Mouse (Mus musculus): ENCODE measurements at regions not wholly inside any gene's neighbourhood (a gene's known extent, or its start where the extent isn't known, plus 50 kb on each side); places are given as distances from the start of the nearest gene placed in this dataset.

- H3K27ac ChIP-seq (ENCODE audit: low read length), result no peak overlapping the region
- no peaks in the 10 kb centered on the region for H3K27me3 ChIP-seq (ENCODE audit: control insufficient read depth, insufficient read depth, low read depth, low read length)
- H3K9me3 ChIP-seq (replicated peaks; ENCODE audit: control insufficient read depth, low read length), result no peaks in the 10 kb centered on the region
- H3K4me1 ChIP-seq (ENCODE audit: control insufficient read depth, low read depth, low read length), result no peaks in the 10 kb centered on the region
- H3K4me3 ChIP-seq (ENCODE audit: low read depth, low read length), result no peak overlapping the region
- no peaks in the 10 kb centered on the region for H3K36me3 ChIP-seq (ENCODE audit: control insufficient read depth, insufficient read depth)
- WGBS (ENCODE audit: insufficient replicate concordance), result 39% methylated on average over 3 of the region's 3 CpGs
- no peak overlapping the region for H3K9ac ChIP-seq (ENCODE audit: low read depth, low read length)
- no peak overlapping the region for H3K4me2 ChIP-seq (ENCODE audit: low read depth, low read length)
- ATAC-seq (ENCODE audit: low read depth), result no peak
Measured at GRCm38 (mm10) chr12:106992421-106992820, 496.0 kb upstream of the 3110018I06Rik start.

- ATAC-seq (ENCODE audit: low read depth), result no peak
- H3K9me3 ChIP-seq (replicated peaks; ENCODE audit: control insufficient read depth, low read length), result no peaks in the 10 kb centered on the region
- H3K36me3 ChIP-seq (ENCODE audit: control insufficient read depth, insufficient read depth), result no peaks in the 10 kb centered on the region
- H3K4me3 ChIP-seq (ENCODE audit: low read depth, low read length), result no peak overlapping the region
- H3K4me2 ChIP-seq (ENCODE audit: low read depth, low read length), result no peak overlapping the region
- no peak overlapping the region for H3K9ac ChIP-seq (ENCODE audit: low read depth, low read length)
- WGBS (ENCODE audit: insufficient replicate concordance), result 68% methylated on average over 4 of the region's 4 CpGs
- H3K27ac ChIP-seq (ENCODE audit: low read length), result no peak overlapping the region
- no peaks in the 10 kb centered on the region for H3K27me3 ChIP-seq (ENCODE audit: control insufficient read depth, insufficient read depth, low read depth, low read length)
- no peaks in the 10 kb centered on the region for H3K4me1 ChIP-seq (ENCODE audit: control insufficient read depth, low read depth, low read length)
Measured at GRCm38 (mm10) chr12:106993011-106993410, 495.4 kb upstream of the 3110018I06Rik start.

- 53% methylated on average over 20 of the region's 20 CpGs for WGBS (ENCODE audit: insufficient replicate concordance)
- Histone ChIP-seq H3K36me3 (ENCODE audit: control insufficient read depth, insufficient read depth) (no peaks in the 10 kb centered on the region), H3K27me3 (ENCODE audit: control insufficient read depth, insufficient read depth, low read depth, low read length) (no peaks in the 10 kb centered on the region), H3K4me3 (ENCODE audit: low read depth, low read length) (no peak overlapping the region), H3K4me1 (ENCODE audit: control insufficient read depth, low read depth, low read length) (no peaks in the 10 kb centered on the region), H3K4me2 (ENCODE audit: low read depth, low read length) (no peak overlapping the region), H3K9ac (ENCODE audit: low read depth, low read length) (no peak overlapping the region), H3K27ac (ENCODE audit: low read length) (no peak overlapping the region), H3K9me3 (replicated peaks; ENCODE audit: control insufficient read depth, low read length) (no peaks in the 10 kb centered on the region)
- no peak for ATAC-seq (ENCODE audit: low read depth)
Measured at GRCm38 (mm10) chr12:107010995-107011786, 477.2 kb upstream of the 3110018I06Rik start.

GRCm38 (mm10) chr12:107016801-107017200, 471.6 kb upstream of the 3110018I06Rik start:
- no peaks in the 10 kb centered on the region for H3K9me3 ChIP-seq (replicated peaks; ENCODE audit: control insufficient read depth, low read length)
- H3K4me1 ChIP-seq (ENCODE audit: control insufficient read depth, low read depth, low read length), result no peaks in the 10 kb centered on the region
- H3K36me3 ChIP-seq (ENCODE audit: control insufficient read depth, insufficient read depth), result no peaks in the 10 kb centered on the region
- no peak overlapping the region for H3K4me3 ChIP-seq (ENCODE audit: low read depth, low read length)
- H3K27me3 ChIP-seq (ENCODE audit: control insufficient read depth, insufficient read depth, low read depth, low read length), result no peaks in the 10 kb centered on the region
- H3K4me2 ChIP-seq (ENCODE audit: low read depth, low read length), result no peak overlapping the region
- WGBS (ENCODE audit: insufficient replicate concordance), result 49% methylated on average over 2 of the region's 2 CpGs
- ATAC-seq (ENCODE audit: low read depth), result no peak
- H3K9ac ChIP-seq (ENCODE audit: low read depth, low read length), result no peak overlapping the region
- H3K27ac ChIP-seq (ENCODE audit: low read length), result no peak overlapping the region

- WGBS (ENCODE audit: insufficient replicate concordance), result 32% methylated on average over 1 of the region's 1 CpGs
- H3K4me2 ChIP-seq (ENCODE audit: low read depth, low read length), result no peak overlapping the region
Measured at GRCm38 (mm10) chr12:107021806-107022205, 466.6 kb upstream of the 3110018I06Rik start.

GRCm38 (mm10) chr12:107026821-107027220, 461.6 kb upstream of the 3110018I06Rik start:
- Histone ChIP-seq H3K27me3 (ENCODE audit: control insufficient read depth, insufficient read depth, low read depth, low read length) (no peaks in the 10 kb centered on the region), H3K9ac (ENCODE audit: low read depth, low read length) (no peak overlapping the region), H3K36me3 (ENCODE audit: control insufficient read depth, insufficient read depth) (no peaks in the 10 kb centered on the region), H3K9me3 (replicated peaks; ENCODE audit: control insufficient read depth, low read length) (no peaks in the 10 kb centered on the region), H3K4me2 (ENCODE audit: low read depth, low read length) (no peak overlapping the region), H3K4me3 (ENCODE audit: low read depth, low read length) (no peak overlapping the region), H3K27ac (ENCODE audit: low read length) (no peak overlapping the region), H3K4me1 (ENCODE audit: control insufficient read depth, low read depth, low read length) (no peaks in the 10 kb centered on the region)
- ATAC-seq (ENCODE audit: low read depth), result no peak
- WGBS (ENCODE audit: insufficient replicate concordance), result 58% methylated on average over 5 of the region's 5 CpGs

More at GRCm38 (mm10) chr12:107021806-107022205, 466.6 kb upstream of the 3110018I06Rik start:
- Histone ChIP-seq H3K9me3 (replicated peaks; ENCODE audit: control insufficient read depth, low read length) (no peaks in the 10 kb centered on the region), H3K27me3 (ENCODE audit: control insufficient read depth, insufficient read depth, low read depth, low read length) (no peaks in the 10 kb centered on the region), H3K4me3 (ENCODE audit: low read depth, low read length) (no peak overlapping the region), H3K4me1 (ENCODE audit: control insufficient read depth, low read depth, low read length) (no peaks in the 10 kb centered on the region), H3K9ac (ENCODE audit: low read depth, low read length) (no peak overlapping the region), H3K36me3 (ENCODE audit: control insufficient read depth, insufficient read depth) (no peaks in the 10 kb centered on the region), H3K27ac (ENCODE audit: low read length) (no peak overlapping the region)
- ATAC-seq (ENCODE audit: low read depth), result no peak

GRCm38 (mm10) chr12:107027842-107028549, 460.4 kb upstream of the 3110018I06Rik start:
- ATAC-seq (ENCODE audit: low read depth), result no peak
- Histone ChIP-seq H3K27ac (ENCODE audit: low read length) (no peak overlapping the region), H3K27me3 (ENCODE audit: control insufficient read depth, insufficient read depth, low read depth, low read length) (no peaks in the 10 kb centered on the region), H3K9me3 (replicated peaks; ENCODE audit: control insufficient read depth, low read length) (no peaks in the 10 kb centered on the region), H3K4me3 (ENCODE audit: low read depth, low read length) (no peak overlapping the region), H3K9ac (ENCODE audit: low read depth, low read length) (no peak overlapping the region), H3K4me1 (ENCODE audit: control insufficient read depth, low read depth, low read length) (no peaks in the 10 kb centered on the region), H3K36me3 (ENCODE audit: control insufficient read depth, insufficient read depth) (no peaks in the 10 kb centered on the region), H3K4me2 (ENCODE audit: low read depth, low read length) (no peak overlapping the region)
- WGBS (ENCODE audit: insufficient replicate concordance), result 40% methylated on average over 23 of the region's 23 CpGs

GRCm38 (mm10) chr12:107028985-107029384, 459.4 kb upstream of the 3110018I06Rik start:
- ATAC-seq (ENCODE audit: low read depth), result no peak
- WGBS (ENCODE audit: insufficient replicate concordance), result 38% methylated on average over 1 of the region's 1 CpGs
- Histone ChIP-seq H3K9ac (ENCODE audit: low read depth, low read length) (no peak overlapping the region), H3K4me1 (ENCODE audit: control insufficient read depth, low read depth, low read length) (no peaks in the 10 kb centered on the region), H3K27ac (ENCODE audit: low read length) (no peak overlapping the region), H3K4me2 (ENCODE audit: low read depth, low read length) (no peak overlapping the region), H3K4me3 (ENCODE audit: low read depth, low read length) (no peak overlapping the region), H3K36me3 (ENCODE audit: control insufficient read depth, insufficient read depth) (no peaks in the 10 kb centered on the region), H3K27me3 (ENCODE audit: control insufficient read depth, insufficient read depth, low read depth, low read length) (no peaks in the 10 kb centered on the region), H3K9me3 (replicated peaks; ENCODE audit: control insufficient read depth, low read length) (no peaks in the 10 kb centered on the region)

- Histone ChIP-seq H3K27ac (ENCODE audit: low read length) (no peak overlapping the region), H3K9me3 (replicated peaks; ENCODE audit: control insufficient read depth, low read length) (no peaks in the 10 kb centered on the region), H3K4me2 (ENCODE audit: low read depth, low read length) (no peak overlapping the region), H3K4me1 (ENCODE audit: control insufficient read depth, low read depth, low read length) (no peaks in the 10 kb centered on the region), H3K36me3 (ENCODE audit: control insufficient read depth, insufficient read depth) (no peaks in the 10 kb centered on the region), H3K9ac (ENCODE audit: low read depth, low read length) (no peak overlapping the region), H3K4me3 (ENCODE audit: low read depth, low read length) (no peak overlapping the region), H3K27me3 (ENCODE audit: control insufficient read depth, insufficient read depth, low read depth, low read length) (no peaks in the 10 kb centered on the region)
- no peak for ATAC-seq (ENCODE audit: low read depth)
- 60% methylated on average over 6 of the region's 6 CpGs for WGBS (ENCODE audit: insufficient replicate concordance)
Measured at GRCm38 (mm10) chr12:107036357-107036756, 452.1 kb upstream of the 3110018I06Rik start.

Data from liver, embryonic 16.5 days (tissue).